In genomic region chr9:32208071-32208470, GRCm38 (mm10) we compare ENCODE assay signal across 25 mouse cellular contexts.
DNase-seq lines count a peak whose midpoint lies in the region; ATAC-seq and TF ChIP-seq lines count a peak whose summit lies in the region.
"Had no signal": no experiment of that assay in that cellular context is flagged by ENCODE, and none has a peak within 500 bp of the region (broad histone marks: within the 10 kb centered on the region; RNA-seq: fewer than 3 reads in every experiment).

No protein-coding gene starts in this region.

- 0 out of 2 replicates have a peak, but pooled peaks have one; percentile 44 for ATAC-seq in megakaryocyte progenitor cell, adult 5-6 weeks (replicated peaks; ENCODE audit: poor library complexity)
- ATAC-seq: forebrain, embryonic 15.5 days; hindbrain, embryonic 16.5 days had no signal

- TF ChIP-seq POLR2A in cortical plate, adult 2 months (IDR thresholded peaks at IDR 0.05; ENCODE audit: extremely low read depth, insufficient read depth, low read length): no peak

- TF ChIP-seq CTCF in layer of hippocampus, adult 2 months (conservative IDR thresholded peaks at IDR 0.05): no peak
- no peak for TF ChIP-seq CTCF in cortical plate, adult 2 months (IDR thresholded peaks at IDR 0.05; ENCODE audit: extremely low read depth, insufficient read depth, low read length)

- peak overlapping the region; percentile 52; the same call in 1 of the 2 replicates for H3K27ac ChIP-seq in layer of hippocampus, adult 2 months
- H3K27ac ChIP-seq in cortical plate, adult 2 months (ENCODE audit: insufficient read depth, low read length): no peak overlapping the region
- H3K27ac ChIP-seq: embryonic facial prominence, embryonic 10.5 days; embryonic facial prominence, embryonic 13.5 days; forebrain, embryonic 12.5 days; forebrain, embryonic 15.5 days; hindbrain, embryonic 10.5 days; hindbrain, embryonic 13.5 days had no signal

- peaks cover 2% of the 10 kb centered on the region for H3K4me1 ChIP-seq in cortical plate, adult 2 months (ENCODE audit: control insufficient read depth, insufficient read depth, low read length)
- H3K4me1 ChIP-seq: forebrain, embryonic 12.5 days; hindbrain, embryonic 13.5 days had no signal

- no peak for DNase-seq in layer of hippocampus, adult 2 months (ENCODE audit: low spot score in 2 of 2)
- DNase-seq in layer of hippocampus, postnatal 14 days (ENCODE audit: low spot score in 2 of 2): no peak
- DNase-seq in A20 (ENCODE audit: low read depth, low spot score): peak; percentile 45
- no peak for DNase-seq in ovary, postnatal 14 days (ENCODE audit: low spot score)
- DNase-seq in urinary bladder, adult 18-20 months (ENCODE audit: low spot score in 2 of 2): no peak
- DNase-seq: adrenal gland, adult 2 months; adrenal gland, postnatal 14 days; B cell, adult 2 months; cerebellum, adult 11 months; cerebellum, adult 2 months; cerebellum, adult 9-11 months; cerebellum, postnatal 25 days; gastrocnemius, postnatal 10 days; gastrocnemius, postnatal 36 days; heart, adult 11 months had no signal

- no peak overlapping the region for H3K4me3 ChIP-seq in layer of hippocampus, adult 2 months
- peak overlapping the region; percentile 14; the same call in 1 of the 2 replicates for H3K4me3 ChIP-seq in cortical plate, adult 2 months (ENCODE audit: insufficient read depth, low read length)
- H3K4me3 ChIP-seq: embryonic facial prominence, embryonic 10.5 days; embryonic facial prominence, embryonic 13.5 days; erythroblast, embryonic 14.5 days; forebrain, embryonic 12.5 days; forebrain, embryonic 15.5 days; hindbrain, embryonic 10.5 days; hindbrain, embryonic 13.5 days had no signal
